Comparison of ENCODE assay signal across 8 mouse cellular contexts in the genomic region with DNA sequence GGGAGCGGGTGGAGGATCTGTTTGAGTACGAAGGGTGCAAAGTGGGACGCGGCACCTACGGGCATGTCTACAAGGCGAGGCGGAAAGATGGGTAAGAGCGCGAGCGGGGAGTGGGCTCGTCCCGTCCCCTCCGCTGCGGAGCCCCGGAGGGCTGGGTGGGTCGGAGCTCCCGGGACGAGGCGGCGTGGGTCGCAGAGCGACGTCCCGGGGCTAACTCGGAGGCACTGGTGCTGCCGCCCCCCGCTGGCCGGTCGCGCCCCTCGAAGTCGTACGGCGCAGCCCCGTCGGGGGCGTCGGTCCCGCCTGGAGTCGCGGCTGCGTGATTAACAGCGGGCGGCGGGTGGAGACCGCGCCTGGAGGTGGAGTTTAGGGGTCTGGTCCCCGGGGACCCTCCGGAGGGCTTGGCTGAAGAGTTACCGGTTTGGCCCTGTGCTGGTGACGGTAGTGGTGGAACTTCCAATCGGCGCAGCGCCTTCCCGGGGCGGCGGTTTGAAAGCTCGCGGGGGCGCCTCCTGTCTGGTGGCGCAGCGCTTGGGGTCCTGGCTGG. TPM values are rescaled to one million over a fixed set of nuclear protein-coding genes. Genes with fewer than 3 reads are reported as not detected.
DNase-seq lines count a peak whose midpoint lies in the region; ATAC-seq and TF ChIP-seq lines count a peak whose summit lies in the region.

No protein-coding gene starts in this region.

- peak overlapping the region; percentile 68 for H3K27ac ChIP-seq in cortical plate, adult 2 months (ENCODE audit: insufficient read depth, low read length)
- H3K27ac ChIP-seq in intestine, postnatal 0 days (ENCODE audit: low read depth, low read length), result peak overlapping the region; percentile 88
- peak overlapping the region; percentile 99 for H3K27ac ChIP-seq in liver, embryonic 12.5 days

- TF ChIP-seq POLR2A in cortical plate, adult 2 months (IDR thresholded peaks at IDR 0.05; ENCODE audit: extremely low read depth, insufficient read depth, low read length), result no peak

- peak overlapping the region; percentile 59 for H3K9ac ChIP-seq in intestine, postnatal 0 days (ENCODE audit: low read depth, low read length)
- H3K9ac ChIP-seq in liver, embryonic 12.5 days, result peak overlapping the region; percentile 90

- peak; percentile 13 for ATAC-seq in granulocyte monocyte progenitor cell, adult 5-6 weeks (replicated peaks; ENCODE audit: poor library complexity, severe bottlenecking)
- ATAC-seq in intestine, postnatal 0 days, result peak; percentile 11
- peak; percentile 1; the same call in 1 of the 2 replicates for ATAC-seq in liver, embryonic 12.5 days

- peak; percentile 70 for DNase-seq in ovary, postnatal 36 days (ENCODE audit: low spot score)
- no peak for DNase-seq in ovary, adult 18-20 months (ENCODE audit: low spot score)
- peak; percentile 27 to 54 for DNase-seq in natural killer cell, adult 2 months (ENCODE audit: low spot score in 2 of 2)
- DNase-seq in thymus, postnatal 0 days (ENCODE audit: low spot score), result peak; percentile 73

- peak overlapping the region; percentile 66 for H3K4me2 ChIP-seq in intestine, postnatal 0 days (replicated peaks; ENCODE audit: low read depth)
- peak overlapping the region; percentile 83 for H3K4me2 ChIP-seq in liver, embryonic 12.5 days

- H3K9me3 ChIP-seq in intestine, postnatal 0 days (ENCODE audit: control insufficient read depth), result no peaks in the 10 kb centered on the region
- no peaks in the 10 kb centered on the region for H3K9me3 ChIP-seq in liver, embryonic 12.5 days (replicated peaks)

- H3K4me1 ChIP-seq in cortical plate, adult 2 months (ENCODE audit: control insufficient read depth, insufficient read depth, low read length), result no peaks in the 10 kb centered on the region; the same call in 1 of the 2 replicates
- 0 out of 2 replicates have a peak, but pooled peaks cover 2% of the 10 kb centered on the region for H3K4me1 ChIP-seq in intestine, postnatal 0 days (replicated peaks; ENCODE audit: control insufficient read depth, insufficient read depth, low read length)
- H3K4me1 ChIP-seq in liver, embryonic 12.5 days, result peaks cover 33% of the 10 kb centered on the region

- no peak for TF ChIP-seq CTCF in cortical plate, adult 2 months (IDR thresholded peaks at IDR 0.05; ENCODE audit: extremely low read depth, insufficient read depth, low read length)
- TF ChIP-seq CTCF in intestine, postnatal 0 days (IDR thresholded peaks at IDR 0.05; ENCODE audit: low read depth), result peak; percentile 66

- H3K27me3 ChIP-seq in intestine, postnatal 0 days (replicated peaks; ENCODE audit: control insufficient read depth, insufficient read depth, low read length), result no peaks in the 10 kb centered on the region
- H3K27me3 ChIP-seq in liver, embryonic 12.5 days (replicated peaks), result no peaks in the 10 kb centered on the region

- peak overlapping the region; percentile 52 for H3K4me3 ChIP-seq in cortical plate, adult 2 months (ENCODE audit: insufficient read depth, low read length)
- peak overlapping the region; percentile 62 for H3K4me3 ChIP-seq in intestine, postnatal 0 days (ENCODE audit: low read depth, low read length)
- H3K4me3 ChIP-seq in liver, embryonic 12.5 days, result peak overlapping the region; percentile 84

- no peaks in the 10 kb centered on the region for H3K36me3 ChIP-seq in intestine, postnatal 0 days (ENCODE audit: control insufficient read depth, insufficient read depth)
- H3K36me3 ChIP-seq in liver, embryonic 12.5 days, result no peaks in the 10 kb centered on the region

- WGBS in intestine, postnatal 0 days, result under 1% methylated on average over 61 of the region's 62 CpGs
- under 1% methylated on average over 60 of the region's 62 CpGs for WGBS in liver, embryonic 12.5 days (ENCODE audit: insufficient replicate concordance)

RNA-seq across cellular contexts. Expression of gene Cdk19, which starts 10.3 kb away (rescaled TPM):
- 39.7 and 41.0 TPM in 2 replicates for polyA plus RNA-seq in cortical plate, adult 2 months (2012; rRNA removed)
- 32.8 and 36.0 TPM in 2 replicates for total RNA-seq in granulocyte monocyte progenitor cell, adult 5-6 weeks (2014; fragmentation: Nextera tagmentation)
- 47.3 and 51.7 TPM in 2 replicates for total RNA-seq in granulocyte monocyte progenitor cell, adult 5-6 weeks (2017)
- polyA plus RNA-seq in intestine, postnatal 0 days (2015; fragmentation: Nextera tagmentation; extraction: Ambion mirVana), result 3.0 and 3.2 TPM in 2 replicates
- 4.4 and 4.8 TPM in 2 replicates for polyA plus RNA-seq in liver, embryonic 12.5 days (2016; fragmentation: Nextera tagmentation; extraction: Ambion mirVana)
- polyA plus RNA-seq in thymus, postnatal 0 days (2015; fragmentation: Nextera tagmentation; extraction: Ambion mirVana), result 15.8 and 19.7 TPM in 2 replicates

RNA-seq across cellular contexts. Expression of gene Amd1, which starts 47.7 kb away (rescaled TPM):
- 103 and 105 TPM in 2 replicates for polyA plus RNA-seq in cortical plate, adult 2 months (2012; rRNA removed)
- 143 and 148 TPM in 2 replicates for total RNA-seq in granulocyte monocyte progenitor cell, adult 5-6 weeks (2014; fragmentation: Nextera tagmentation)
- 169 and 203 TPM in 2 replicates for total RNA-seq in granulocyte monocyte progenitor cell, adult 5-6 weeks (2017)
- polyA plus RNA-seq in intestine, postnatal 0 days (2015; fragmentation: Nextera tagmentation; extraction: Ambion mirVana), result 24.0 and 25.3 TPM in 2 replicates
- polyA plus RNA-seq in liver, embryonic 12.5 days (2016; fragmentation: Nextera tagmentation; extraction: Ambion mirVana), result 82.8 and 90.3 TPM in 2 replicates
- polyA plus RNA-seq in thymus, postnatal 0 days (2015; fragmentation: Nextera tagmentation; extraction: Ambion mirVana), result 40.1 and 40.3 TPM in 2 replicates
